Mouse (Mus musculus): ENCODE data around the gene Abcd1.
"Not testable (repeated sequence)": the region's sequence is repeated elsewhere in the genome, so short reads cannot be mapped to it uniquely, and the experiment has no call there.

Gene Abcd1

GRCm38 (mm10) chrX:73739841-73740240 is 23.4 kb downstream of the Abcd1 start:
- DNase-seq (ENCODE audit: low spot score) = not testable (repeated sequence)

DNA sequence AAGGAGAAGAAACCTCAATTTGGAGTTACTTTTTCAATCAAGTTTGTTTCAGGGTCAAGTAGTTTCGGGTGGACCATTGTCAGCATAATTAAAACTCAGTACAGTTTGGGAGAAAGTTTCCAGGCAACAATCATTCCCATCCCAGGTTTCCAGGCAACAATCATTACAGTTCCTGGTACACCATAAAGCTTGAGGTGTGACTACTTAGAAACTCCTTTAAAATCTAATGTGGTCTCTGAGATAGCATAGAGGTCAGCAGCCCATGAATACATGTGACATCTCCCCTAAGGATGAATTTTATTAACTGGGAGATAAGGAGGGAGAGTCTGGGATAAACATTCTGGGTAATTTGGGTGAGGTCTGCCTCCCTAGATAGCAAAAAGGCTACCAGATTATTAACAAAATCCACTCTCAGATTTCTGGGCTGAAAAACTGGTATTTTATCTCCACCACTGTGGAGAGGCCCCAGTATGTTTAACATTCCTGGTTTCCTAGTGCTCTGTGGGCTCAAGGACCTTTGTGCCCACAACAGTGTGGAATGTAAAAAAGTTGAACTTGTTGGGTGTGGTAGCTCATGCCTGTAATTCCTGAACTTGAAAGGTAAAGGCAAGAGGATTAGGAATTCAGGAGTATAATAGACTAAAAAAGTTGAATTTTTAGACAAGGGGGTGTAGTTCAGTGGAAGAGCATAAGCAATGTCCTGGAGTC is 28.5 kb downstream of the Abcd1 start:
- DNase-seq (ENCODE audit: low spot score) = no peak

DNA sequence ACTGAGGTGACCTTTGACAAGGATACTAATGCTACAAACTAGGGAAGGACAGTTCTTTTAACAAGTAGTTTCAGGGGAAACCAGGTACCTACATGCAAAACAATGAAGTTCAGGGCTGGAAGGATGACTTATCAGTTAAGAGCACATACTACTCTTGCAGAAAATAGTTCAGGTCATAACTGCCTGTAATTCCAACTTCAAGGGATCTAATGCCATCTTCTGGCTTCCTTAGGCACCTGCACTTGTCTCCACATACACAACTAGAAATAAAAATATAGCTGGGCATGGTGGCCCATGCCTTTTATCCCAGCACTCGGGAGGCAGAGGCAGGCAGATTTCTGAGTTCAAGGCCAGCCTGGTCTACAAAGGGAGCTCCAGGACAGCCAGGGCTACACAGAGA is 32.6 kb downstream of the Abcd1 start:
- DNase-seq (ENCODE audit: low spot score) = no peak

DNA sequence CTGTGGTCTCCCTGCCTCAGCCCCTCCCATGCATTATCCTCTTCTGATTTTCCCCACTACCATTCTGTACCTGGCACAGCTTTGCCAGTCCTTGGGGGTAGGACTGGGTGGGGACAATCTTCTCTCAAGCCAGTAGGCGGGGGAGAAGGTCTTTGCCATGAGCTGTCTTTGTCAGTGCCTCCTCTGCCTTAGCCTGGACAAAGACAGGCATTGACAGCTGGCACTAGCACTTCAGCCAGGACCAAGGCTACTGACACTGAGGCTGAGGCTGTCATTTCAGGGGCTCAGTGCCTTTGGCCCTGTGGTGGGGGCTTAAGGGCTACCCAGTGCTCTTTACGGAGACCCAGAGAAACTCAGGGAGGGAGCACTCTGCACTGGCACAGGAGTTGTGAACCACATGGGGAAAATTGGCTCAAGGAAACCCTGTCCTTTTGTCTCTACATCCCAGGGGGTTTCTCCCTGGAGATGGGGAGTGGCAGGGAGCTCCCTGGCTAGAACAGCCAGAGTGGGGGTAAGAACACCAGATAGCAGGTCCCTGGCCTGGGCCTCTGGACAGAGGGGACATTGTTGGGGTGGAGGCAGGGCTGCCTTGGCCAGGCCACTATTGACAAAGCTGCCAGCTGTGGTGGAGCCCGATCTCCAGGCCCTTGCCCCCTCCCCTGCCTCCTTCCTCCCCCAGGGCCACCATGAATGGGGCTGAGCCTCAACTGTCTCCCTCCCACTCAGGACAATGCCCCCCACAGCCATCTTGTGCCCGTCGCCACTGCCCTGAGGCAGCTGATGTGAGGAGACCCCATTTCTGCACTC is 40.1 kb downstream of the Abcd1 start, which contains the start of gene Plxnb3:
TSS of gene Plxnb3 (plus strand) at position 757 of the 807 bp plus-strand sequence.
- no peak for DNase-seq (ENCODE audit: low spot score)

GRCm38 (mm10) chrX:73758611-73759290 is 42.4 kb downstream of the Abcd1 start:
- DNase-seq (ENCODE audit: low spot score) = no peak

DNA sequence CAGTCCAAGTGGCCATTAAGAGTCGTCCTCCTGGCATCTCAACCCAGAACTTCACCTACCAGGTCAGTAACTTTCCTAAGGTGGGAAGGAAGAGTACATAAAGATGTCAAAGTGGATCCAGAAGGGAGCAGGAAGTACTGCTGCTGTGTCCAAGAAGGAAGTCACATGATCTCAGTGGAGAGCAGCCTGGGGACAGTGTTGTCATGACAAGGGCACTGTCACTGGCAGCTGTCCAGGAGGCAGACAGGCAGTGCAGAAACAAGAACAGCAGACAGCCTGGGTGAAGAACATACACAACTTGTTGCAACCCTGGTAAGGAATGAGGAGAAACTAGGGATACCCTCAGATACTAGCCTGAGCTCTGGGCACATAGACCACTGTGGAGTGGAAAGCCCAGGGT is 48.9 kb downstream of the Abcd1 start:
- no peak for DNase-seq (ENCODE audit: low spot score)

GRCm38 (mm10) chrX:73767267-73767666 is 50.9 kb downstream of the Abcd1 start:
- DNase-seq (ENCODE audit: low spot score) = no peak

DNA sequence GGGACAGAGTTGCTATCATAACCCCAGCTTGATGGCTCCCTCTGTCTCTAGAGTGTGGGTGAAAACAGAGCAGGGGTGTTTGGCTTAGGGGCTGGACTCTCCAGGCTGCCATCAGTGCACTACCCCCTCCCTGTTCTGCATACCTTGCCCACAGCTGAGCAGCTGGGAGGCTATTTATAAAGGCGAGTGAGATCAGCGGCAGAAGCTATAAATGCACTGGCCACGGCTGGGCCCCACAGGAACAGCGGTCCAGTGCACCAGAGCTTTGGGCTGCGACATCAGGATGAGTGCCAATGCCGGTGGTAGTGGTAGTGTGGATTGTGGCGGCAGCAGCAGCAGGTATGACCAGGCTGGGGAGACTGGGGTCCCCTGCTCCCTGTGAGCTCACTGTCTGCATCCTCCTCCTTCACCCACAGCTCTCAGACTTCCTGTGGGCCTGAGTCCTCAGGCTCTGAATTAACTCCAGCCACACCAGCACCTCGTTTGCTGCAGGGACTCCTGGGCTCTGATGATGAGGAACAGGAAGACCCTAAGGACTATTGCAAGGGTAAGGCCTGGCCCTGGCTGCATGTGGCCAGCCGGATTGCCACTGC is 57.9 kb downstream of the Abcd1 start, which contains the start of gene Srpk3:
TSS of gene Srpk3 (plus strand) at position 238 of the 593 bp plus-strand sequence.
- DNase-seq (ENCODE audit: low spot score) = no peak

- no peak for DNase-seq (ENCODE audit: low spot score)
These were observed 58.5 kb downstream of the Abcd1 start for GRCm38 (mm10) chrX:73774802-73775483.

GRCm38 (mm10) chrX:73782227-73782626 is 65.8 kb downstream of the Abcd1 start:
- DNase-seq (ENCODE audit: low spot score) = no peak

DNA sequence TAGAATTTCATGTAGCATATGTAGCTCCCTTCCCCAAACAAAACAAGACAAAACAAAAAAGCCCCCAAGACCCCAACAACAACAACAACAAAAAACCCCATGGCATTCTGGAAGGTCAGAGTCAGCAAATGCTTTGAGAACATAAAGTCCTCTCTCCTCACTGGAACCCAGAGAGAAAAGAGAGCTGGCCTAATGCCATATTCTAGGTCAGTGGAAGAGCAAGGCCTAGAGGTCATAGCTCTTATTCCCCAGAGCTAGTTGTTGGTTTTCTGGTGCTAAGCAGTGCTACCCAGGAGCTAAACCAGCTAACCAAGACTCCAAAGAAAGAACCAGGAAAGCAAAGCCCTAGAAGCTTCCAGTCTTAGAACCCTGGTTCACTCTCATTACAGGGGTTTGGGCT is 69.3 kb downstream of the Abcd1 start:
- no peak for DNase-seq (ENCODE audit: low spot score)

DNA sequence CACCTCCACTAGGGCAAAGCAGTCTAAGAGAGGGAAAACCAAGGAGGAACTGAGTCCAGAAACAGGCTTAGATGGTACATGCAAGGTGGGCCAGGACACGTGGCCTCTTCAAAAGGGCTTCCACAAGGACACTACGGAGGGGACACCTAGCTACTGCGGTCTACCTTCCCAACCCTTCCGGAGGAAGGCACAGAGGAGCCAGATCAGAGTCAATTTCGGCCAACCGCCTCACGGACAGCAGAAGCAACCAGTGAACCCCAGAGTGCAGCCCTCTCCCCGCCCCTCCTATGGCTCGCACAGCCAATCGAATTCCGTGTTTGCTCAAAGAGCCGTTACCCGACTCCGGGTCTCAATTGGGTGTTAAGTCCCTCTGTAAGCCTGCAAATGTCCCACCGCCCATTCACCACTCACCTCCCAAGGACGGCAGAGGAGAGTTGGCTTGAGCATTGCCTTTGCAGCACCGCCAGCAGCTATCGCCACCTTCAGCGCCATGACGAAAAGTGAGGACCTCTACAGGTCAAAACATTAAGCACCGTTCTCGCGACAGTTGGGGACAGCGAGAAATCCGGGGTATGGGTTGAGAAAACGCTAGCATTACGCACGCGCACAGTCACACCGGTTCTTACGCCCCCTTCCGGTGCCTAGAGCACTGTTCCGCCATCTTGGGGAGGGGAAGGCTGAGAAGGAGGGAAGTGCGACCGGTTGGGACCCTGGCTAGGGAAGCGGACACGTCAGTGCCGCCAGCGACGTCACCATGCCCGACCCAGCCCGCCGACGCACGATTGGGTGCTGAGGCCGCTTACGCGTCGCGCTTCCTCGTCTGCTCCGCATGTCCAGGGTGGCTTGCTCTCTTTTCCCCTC is 70.2 kb downstream of the Abcd1 start, which contains the start of the genes Idh3g and Ssr4:
TSS of gene Idh3g (minus strand) at position 534 of the 861 bp plus-strand sequence.
TSS of gene Ssr4 (plus strand) at position 665 of the 861 bp plus-strand sequence.
- peak; percentile 90 for DNase-seq (ENCODE audit: low spot score)

DNA sequence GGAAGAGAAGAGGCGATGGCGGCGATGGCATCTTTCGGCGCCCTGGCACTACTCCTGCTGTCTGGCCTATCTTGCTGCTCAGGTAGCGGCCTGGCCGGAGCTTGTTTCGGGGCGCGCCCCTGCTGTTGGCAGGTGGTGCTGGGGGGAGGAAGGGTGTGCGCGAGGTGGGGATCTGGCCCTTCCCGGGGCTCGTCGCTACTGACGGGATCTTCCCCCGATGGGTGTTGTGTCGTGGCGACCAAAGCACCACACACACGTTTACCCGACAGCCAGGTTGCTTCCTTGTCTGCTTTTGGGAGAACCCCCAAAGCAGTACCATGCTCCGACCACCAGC is 70.8 kb downstream of the Abcd1 start:
- no peak for DNase-seq (ENCODE audit: low spot score)
